Mouse (Mus musculus): Measurements from ENCODE around the gene Gosr2. TPM values are rescaled to one million over a fixed set of nuclear protein-coding genes. Genes with fewer than 3 reads are reported as not detected.

The Gosr2 gene
- polyA plus RNA-seq (2014; fragmentation: Illumina TruSeq; extraction: RNeasy Lipid Tissue Mini Kit (QIAGEN cat#74804); ENCODE audit: low read depth, low replicate concordance), result 59.1 TPM

GRCm38 (mm10) chr11:103697565-103698176 lies at the start of gene Gosr2:
TSS of gene Gosr2 (minus strand) at chr11:103697898.

GRCm38 (mm10) chr11:103649301-103649982 lies 48.3 kb downstream of the Gosr2 start, which contains the start of gene Rprml:
TSS of gene Rprml (plus strand) at chr11:103649570.

DNA sequence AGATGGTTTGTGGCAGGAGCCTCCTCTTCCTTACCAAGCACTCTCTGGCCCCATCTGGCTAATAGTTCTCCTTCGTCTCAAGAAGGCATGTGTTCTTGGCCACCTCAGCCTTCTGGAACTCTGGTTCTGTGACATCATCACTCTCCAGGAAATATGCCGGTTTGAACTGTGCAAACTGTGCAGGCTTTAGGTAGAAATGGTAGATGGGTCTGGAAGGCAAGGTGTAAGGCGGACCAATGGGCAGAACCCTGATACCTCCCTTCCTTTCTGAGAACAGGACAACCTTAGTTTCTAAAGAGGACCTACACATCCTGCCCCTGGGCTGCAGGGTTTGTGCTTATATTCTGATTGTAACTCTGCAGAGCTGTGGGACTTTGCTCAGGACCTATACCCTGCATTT lies 58.9 kb downstream of the Gosr2 start, which contains the start of gene Lyzl6:
Lyzl6 (minus strand) TSS at position 101 of the 400 bp plus-strand sequence.

Other genes with a start within 250 kb of the Gosr2 start
- 82.8 TPM for gene Lrrc37a, start 193.3 kb downstream of the Gosr2 start, polyA plus RNA-seq (2014; fragmentation: Illumina TruSeq; extraction: RNeasy Lipid Tissue Mini Kit (QIAGEN cat#74804); ENCODE audit: low read depth, low replicate concordance)
- gene Gm884, start 76.8 kb downstream of the Gosr2 start, polyA plus RNA-seq (2014; fragmentation: Illumina TruSeq; extraction: RNeasy Lipid Tissue Mini Kit (QIAGEN cat#74804); ENCODE audit: low read depth, low replicate concordance), result 178 TPM
- gene Lyzl6, start 59.0 kb downstream of the Gosr2 start, polyA plus RNA-seq (2014; fragmentation: Illumina TruSeq; extraction: RNeasy Lipid Tissue Mini Kit (QIAGEN cat#74804); ENCODE audit: low read depth, low replicate concordance), result 192 TPM
- not detected for gene Rprml, start 48.3 kb downstream of the Gosr2 start, polyA plus RNA-seq (2014; fragmentation: Illumina TruSeq; extraction: RNeasy Lipid Tissue Mini Kit (QIAGEN cat#74804); ENCODE audit: low read depth, low replicate concordance)
- gene Wnt9b, start 51.9 kb upstream of the Gosr2 start, polyA plus RNA-seq (2014; fragmentation: Illumina TruSeq; extraction: RNeasy Lipid Tissue Mini Kit (QIAGEN cat#74804); ENCODE audit: low read depth, low replicate concordance), result not detected
- 0.35 TPM for gene Wnt3, start 76.3 kb upstream of the Gosr2 start, polyA plus RNA-seq (2014; fragmentation: Illumina TruSeq; extraction: RNeasy Lipid Tissue Mini Kit (QIAGEN cat#74804); ENCODE audit: low read depth, low replicate concordance)